Mouse (Mus musculus) neural tube, embryonic 12.5 days (tissue): Measurements from ENCODE around the gene AV320801. TPM values are rescaled to one million over a fixed set of nuclear protein-coding genes. Genes with fewer than 3 reads are reported as not detected.
"Not testable (repeated sequence)": the region's sequence is repeated elsewhere in the genome, so short reads cannot be mapped to it uniquely, and the experiment has no call there.

Source experiments
- ATAC-seq: fragments of 200-750 bp; cut with Nextera tagmentation; 2 replicates; pipeline ENCODE4 v1.8.0; 2017; ENCODE audit warnings: low read depth, mild to moderate bottlenecking, moderate TSS enrichment, moderate library complexity; ENCODE audit not compliant: low FRiP score
- H3K27ac ChIP-seq: fragments of 300-500 bp; sonication (generic); 2 replicates; pipeline ENCODE4 v1.5.1; 2016
- H3K27me3 ChIP-seq: fragments of 300-500 bp; sonication (generic); replicated peaks from 2 replicates; pipeline ENCODE4 v1.6.1; 2016; ENCODE audit warnings: mild to moderate bottlenecking
- H3K36me3 ChIP-seq: fragments of 300-500 bp; sonication (generic); 2 replicates; pipeline ENCODE4 v1.6.1; 2016; ENCODE audit warnings: mild to moderate bottlenecking
- H3K4me1 ChIP-seq: fragments of 300-500 bp; sonication (generic); 2 replicates; pipeline ENCODE4 v1.6.1; 2016
- H3K4me2 ChIP-seq: fragments of 300-500 bp; sonication (generic); replicated peaks from 2 replicates; pipeline ENCODE4 v1.6.1; 2016; ENCODE audit warnings: mild to moderate bottlenecking
- H3K4me3 ChIP-seq: fragments of 300-500 bp; sonication (generic); 2 replicates; pipeline ENCODE4 v1.5.1; 2016
- H3K9ac ChIP-seq: fragments of 300-500 bp; sonication (generic); 2 replicates; pipeline ENCODE4 v1.6.1; 2016; ENCODE audit warnings: mild to moderate bottlenecking
- H3K9me3 ChIP-seq: fragments of 300-500 bp; sonication (generic); 2 replicates; pipeline ENCODE4 v1.6.1; 2016; ENCODE audit warnings: mild to moderate bottlenecking
- WGBS: fragments of 180-500 bp; shearing (Covaris S2); methylation state at CpG from one replicate; pipeline ENCODE4 v1.1.7; 2016; 5-methylcytosine and 5-hydroxymethylcytosine counted together
- polyA plus RNA-seq: library from polyadenylated mRNA; unstranded; fragments of >200 nt; fragmentation: Nextera tagmentation; extraction: Ambion mirVana; gene quantifications from 2 replicates; pipeline ENCODE4 v1.2.1, GENCODE M21; 2016

The AV320801 gene
- not detected in 2 replicates for polyA plus RNA-seq

GRCm38 (mm10) chrX:135494288-135494687 is at the start of gene AV320801:
Gene AV320801, plus strand, starts transcription at chrX:135494588.
- 92% methylated on average over 7 of the region's 14 CpGs for WGBS
- not testable (repeated sequence) for H3K9ac ChIP-seq, H3K4me2 ChIP-seq, ATAC-seq, H3K4me1 ChIP-seq, H3K27ac ChIP-seq, H3K4me3 ChIP-seq, H3K9me3 ChIP-seq, H3K27me3 ChIP-seq, H3K36me3 ChIP-seq

GRCm38 (mm10) chrX:135464160-135464559 is 30.2 kb upstream of the AV320801 start:
- not testable (repeated sequence) for H3K4me3 ChIP-seq, ATAC-seq, H3K36me3 ChIP-seq, H3K4me2 ChIP-seq, H3K27ac ChIP-seq, H3K9ac ChIP-seq, H3K27me3 ChIP-seq, H3K4me1 ChIP-seq, H3K9me3 ChIP-seq
- no CpG with 5 or more reads among the region's 3 CpGs for WGBS

- not testable (repeated sequence) for H3K36me3 ChIP-seq, ATAC-seq, H3K4me3 ChIP-seq, H3K27ac ChIP-seq, H3K9ac ChIP-seq, H3K9me3 ChIP-seq, H3K27me3 ChIP-seq, H3K4me2 ChIP-seq, H3K4me1 ChIP-seq
- no CpG with 5 or more reads among the region's 6 CpGs for WGBS
Observed at GRCm38 (mm10) chrX:135481902-135482301, 12.5 kb upstream of the AV320801 start.

GRCm38 (mm10) chrX:135483183-135483582 is 11.2 kb upstream of the AV320801 start:
- H3K36me3 ChIP-seq, H3K27me3 ChIP-seq, H3K9ac ChIP-seq, H3K4me3 ChIP-seq, H3K27ac ChIP-seq, H3K4me1 ChIP-seq, H3K9me3 ChIP-seq, H3K4me2 ChIP-seq, ATAC-seq: not testable (repeated sequence)
- WGBS: no CpG with 5 or more reads among the region's 3 CpGs

Other genes with a start within 250 kb of the AV320801 start
- not detected in 2 replicates for gene Pramel3, start 192.3 kb upstream of the AV320801 start, polyA plus RNA-seq
- not detected in 2 replicates for gene Gm5128, start 121.3 kb upstream of the AV320801 start, polyA plus RNA-seq
- not detected in 2 replicates for gene Gm7903, start 60.8 kb upstream of the AV320801 start, polyA plus RNA-seq
- gene Nxf7, start 104.2 kb downstream of the AV320801 start, polyA plus RNA-seq: not detected in 2 replicates
- not detected in 2 replicates for gene Prame, start 133.1 kb downstream of the AV320801 start, polyA plus RNA-seq
- not detected in 2 replicates for gene Tcp11x2, start 199.2 kb downstream of the AV320801 start, polyA plus RNA-seq
- not detected in 2 replicates for gene Tmsb15a, start 230.7 kb downstream of the AV320801 start, polyA plus RNA-seq
- 11.2 and 12.8 TPM in 2 replicates for gene Armcx5, start 248.1 kb downstream of the AV320801 start, polyA plus RNA-seq
- gene Gprasp1, start 248.1 kb downstream of the AV320801 start, polyA plus RNA-seq: 102 and 111 TPM in 2 replicates